Mouse (Mus musculus) midbrain, embryonic 14.5 days (tissue): ENCODE results near the gene Slc39a11. TPM values are rescaled to one million over a fixed set of nuclear protein-coding genes. Genes with fewer than 3 reads are reported as not detected.

Source experiments
- ATAC-seq: fragments of 200-750 bp; cut with Nextera tagmentation; 2 replicates; pipeline ENCODE4 v1.8.0; 2017; ENCODE audit warnings: moderate number of reproducible peaks, moderate library complexity; ENCODE audit not compliant: low FRiP score, low TSS enrichment
- DNase-seq: peaks from one replicate; pipeline ENCODE4 v3.0.0-alpha.2; 2015
- H3K27ac ChIP-seq: fragments of 300-500 bp; sonication (generic); replicated peaks from 2 replicates; pipeline ENCODE4 v1.5.1; 2014; ENCODE audit warnings: mild to moderate bottlenecking, low read depth, low read length, moderate library complexity
- H3K27me3 ChIP-seq: fragments of 300-500 bp; sonication (generic); 2 replicates; pipeline ENCODE4 v1.6.1; 2014; ENCODE audit warnings: low read length, control low read depth, mixed read lengths; ENCODE audit not compliant: control insufficient read depth, insufficient read depth
- H3K36me3 ChIP-seq: fragments of 300-500 bp; sonication (generic); 2 replicates; pipeline ENCODE4 v1.6.1; 2014; ENCODE audit warnings: low read length, control low read depth; ENCODE audit not compliant: control insufficient read depth, insufficient read depth
- H3K4me1 ChIP-seq: fragments of 300-500 bp; sonication (generic); 2 replicates; pipeline ENCODE4 v1.6.1; 2014; ENCODE audit warnings: mild to moderate bottlenecking, antibody characterized with exemption, low read length, control low read depth; ENCODE audit not compliant: control insufficient read depth, insufficient read depth
- H3K4me2 ChIP-seq: fragments of 300-500 bp; sonication (generic); 2 replicates; pipeline ENCODE4 v1.6.1; 2014; ENCODE audit warnings: mild to moderate bottlenecking, low read length, moderate library complexity
- H3K4me3 ChIP-seq: fragments of 300-500 bp; sonication (generic); replicated peaks from 2 replicates; pipeline ENCODE4 v1.5.1; 2014; ENCODE audit warnings: low read depth, low read length
- H3K9ac ChIP-seq: fragments of 300-500 bp; sonication (generic); replicated peaks from 2 replicates; pipeline ENCODE4 v1.6.1; 2014; ENCODE audit warnings: mild to moderate bottlenecking, low read length, moderate library complexity
- H3K9me3 ChIP-seq: fragments of 300-500 bp; sonication (generic); 2 replicates; pipeline ENCODE4 v1.6.1; 2016; ENCODE audit warnings: low read length, control low read depth, mixed read lengths; ENCODE audit not compliant: control insufficient read depth
- WGBS: fragments of 180-500 bp; shearing (Covaris S2); extraction: QIAGEN DNeasy Blood & Tissue Kit; methylation state at CpG from one replicate; pipeline ENCODE4 v1.1.7; 2014; 5-methylcytosine and 5-hydroxymethylcytosine counted together
- polyA plus RNA-seq: library from polyadenylated mRNA; unstranded; fragments of >200 nt; fragmentation: Nextera tagmentation; extraction: Ambion mirVana; gene quantifications from 2 replicates; pipeline ENCODE4 v1.2.1, GENCODE M21; 2014

The Slc39a11 gene
- polyA plus RNA-seq, 1 experiment from 2014 or later: 31.1 TPM

DNA sequence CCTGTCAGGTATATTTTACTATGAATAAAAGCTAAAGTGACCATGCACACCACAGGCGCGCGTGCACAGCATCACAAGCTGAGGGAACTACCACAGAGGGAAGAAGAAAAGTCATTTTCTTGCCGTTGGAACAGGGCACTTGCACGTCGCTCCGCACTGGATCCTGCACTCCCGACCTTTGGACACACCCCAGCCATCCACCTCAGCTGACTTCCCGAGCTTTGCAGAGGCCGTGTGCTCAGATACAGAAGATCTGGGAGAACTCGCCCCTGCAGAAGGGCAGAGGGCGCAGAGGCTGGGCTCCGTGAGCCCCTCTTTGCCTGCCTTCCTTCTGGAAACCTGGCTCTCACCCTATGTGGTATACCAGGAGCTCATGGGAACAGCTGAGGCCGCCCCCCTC is 359.0 kb downstream of the Slc39a11 start:
- H3K9me3 ChIP-seq: no peaks in the 10 kb centered on the region
- H3K27ac ChIP-seq: no peak overlapping the region
- no peak for DNase-seq
- H3K27me3 ChIP-seq: no peaks in the 10 kb centered on the region
- no peaks in the 10 kb centered on the region for H3K36me3 ChIP-seq
- no peak overlapping the region for H3K4me2 ChIP-seq
- no peaks in the 10 kb centered on the region; the same call in 1 of the 2 replicates for H3K4me1 ChIP-seq
- no peak overlapping the region for H3K9ac ChIP-seq
- 80% methylated on average over 14 of the region's 14 CpGs for WGBS
- ATAC-seq: no peak
- H3K4me3 ChIP-seq: no peak overlapping the region

DNA sequence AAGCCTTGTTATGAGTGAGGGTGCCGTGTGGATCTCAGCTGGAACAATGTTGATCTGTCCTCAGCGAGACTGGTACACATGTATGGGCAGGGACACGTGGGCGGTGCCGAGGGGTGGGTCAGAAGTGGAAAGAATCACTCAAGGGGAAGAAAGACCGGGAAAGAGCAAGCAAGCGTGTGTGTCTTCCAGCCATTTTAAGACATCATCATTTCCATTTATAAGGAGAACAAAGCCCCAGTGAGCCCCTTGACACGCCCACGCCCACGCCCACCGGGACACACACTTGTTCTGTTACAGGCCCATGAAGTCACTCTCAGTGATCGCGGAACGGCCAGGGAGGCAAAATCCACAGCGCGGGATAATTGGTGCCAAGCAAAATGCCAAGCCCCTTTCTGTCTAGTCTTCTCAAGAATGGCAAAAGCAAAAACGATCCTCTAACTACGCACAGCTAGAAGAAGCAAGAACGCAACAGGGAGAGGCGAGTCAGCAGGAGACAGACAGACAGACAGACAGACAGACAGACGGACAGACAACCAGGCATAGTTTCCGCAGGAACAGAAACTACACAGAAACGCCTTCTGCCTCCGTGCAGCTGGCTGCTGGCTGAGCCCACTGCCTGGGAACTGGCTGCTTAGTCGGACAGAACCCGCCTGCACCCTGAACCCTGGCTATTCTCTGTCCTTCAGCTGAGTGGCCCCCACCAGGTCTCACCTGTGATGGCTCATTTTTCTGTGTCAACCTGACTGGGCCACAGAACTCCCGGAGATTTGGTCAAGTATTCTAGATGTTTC is 364.7 kb downstream of the Slc39a11 start:
- Histone ChIP-seq H3K4me2 (peak overlapping the region; percentile 10; the same call in 1 of the 2 replicates), H3K4me3 (no peak overlapping the region), H3K27ac (no peak overlapping the region), H3K4me1 (0 out of 2 replicates have a peak, but pooled peaks cover 7% of the 10 kb centered on the region), H3K9me3 (no peaks in the 10 kb centered on the region), H3K9ac (no peak overlapping the region), H3K27me3 (no peaks in the 10 kb centered on the region), H3K36me3 (no peaks in the 10 kb centered on the region)
- ATAC-seq: no peak
- WGBS: 62% methylated on average over 27 of the region's 27 CpGs
- peak; percentile 26 for DNase-seq

DNA sequence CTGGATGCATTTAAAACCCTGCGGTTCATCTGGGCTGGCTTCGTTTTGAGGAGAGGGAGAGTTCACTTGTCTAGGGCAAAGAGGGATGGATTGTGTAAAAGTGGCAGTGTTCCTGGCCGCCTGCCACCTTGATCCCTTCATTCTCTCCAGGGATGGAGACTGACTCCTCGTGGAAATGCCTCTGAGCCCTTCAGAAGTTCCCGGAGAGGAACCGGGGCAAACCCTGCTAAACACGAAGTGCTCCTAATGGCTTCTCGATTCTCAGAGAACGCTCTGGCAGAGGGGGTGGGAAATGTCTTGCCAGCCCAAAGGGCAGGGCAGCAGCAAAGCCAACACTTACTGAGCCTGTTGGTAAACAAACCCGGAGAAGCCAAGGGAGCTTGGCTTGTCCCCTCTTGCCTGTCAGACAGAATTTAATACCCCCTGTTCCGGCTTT is 366.5 kb downstream of the Slc39a11 start:
- no peak overlapping the region for H3K4me3 ChIP-seq
- peak; percentile 58 for DNase-seq
- 46% methylated on average over 11 of the region's 11 CpGs for WGBS
- H3K36me3 ChIP-seq: no peaks in the 10 kb centered on the region
- no peaks in the 10 kb centered on the region for H3K9me3 ChIP-seq
- H3K27me3 ChIP-seq: no peaks in the 10 kb centered on the region
- H3K4me1 ChIP-seq: 0 out of 2 replicates have a peak, but pooled peaks cover 7% of the 10 kb centered on the region
- H3K9ac ChIP-seq: no peak overlapping the region
- H3K27ac ChIP-seq: no peak overlapping the region
- no peak overlapping the region for H3K4me2 ChIP-seq
- ATAC-seq: no peak

DNA sequence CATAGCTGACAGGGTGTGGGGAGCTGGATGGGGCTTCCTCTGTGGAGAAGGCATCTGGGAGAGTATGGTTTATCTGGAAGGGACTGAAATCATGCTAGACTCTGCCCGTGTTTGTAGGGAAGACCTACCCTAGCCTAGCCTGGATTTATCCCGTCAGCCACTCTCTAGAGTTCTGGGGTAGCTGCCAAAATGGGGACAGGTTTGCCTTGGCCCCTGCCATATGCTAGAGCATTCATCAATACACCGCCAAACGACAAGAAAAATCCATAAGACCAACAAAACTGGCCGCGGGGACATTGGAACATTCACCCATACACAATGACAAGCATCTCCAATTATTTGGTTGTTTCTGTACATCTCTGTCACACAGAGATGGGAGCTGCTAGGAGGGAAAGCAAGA is 371.6 kb downstream of the Slc39a11 start:
- Histone ChIP-seq H3K27ac (no peak overlapping the region), H3K4me3 (no peak overlapping the region)
- WGBS: 90% methylated on average over 6 of the region's 6 CpGs

DNA sequence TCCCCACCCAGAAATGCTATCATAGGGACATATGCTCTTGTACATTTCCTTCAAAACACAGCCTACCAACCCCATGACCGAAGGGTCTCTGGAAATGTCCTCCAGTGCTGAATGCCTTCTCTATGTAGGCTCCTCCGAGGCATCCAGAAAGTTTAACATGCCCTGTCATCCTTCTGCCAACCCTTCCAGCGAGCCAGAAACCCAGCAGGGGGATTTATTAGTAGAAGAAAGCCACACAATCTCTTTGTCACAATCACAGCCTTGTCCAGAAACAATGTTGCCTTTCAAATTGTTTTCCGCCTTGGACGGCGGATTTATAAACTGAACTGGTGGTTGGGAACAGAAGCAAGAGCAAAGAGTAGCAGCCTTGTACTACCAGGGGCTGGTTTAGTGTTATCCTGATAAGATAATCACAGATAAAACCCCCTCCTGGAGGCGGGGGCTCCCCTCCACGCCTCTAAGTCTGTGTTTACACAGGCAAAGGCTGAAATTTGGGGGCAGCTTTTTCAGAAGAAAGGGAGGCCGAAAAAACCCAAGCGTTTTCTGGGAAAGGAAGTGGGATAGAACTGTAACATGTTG is 372.8 kb downstream of the Slc39a11 start:
- Histone ChIP-seq H3K4me3 (no peak overlapping the region), H3K9me3 (no peaks in the 10 kb centered on the region), H3K9ac (no peak overlapping the region), H3K27ac (no peak overlapping the region), H3K27me3 (no peaks in the 10 kb centered on the region), H3K4me1 (no peaks in the 10 kb centered on the region), H3K36me3 (no peaks in the 10 kb centered on the region), H3K4me2 (no peak overlapping the region)
- peak; percentile 56 for DNase-seq
- WGBS: 44% methylated on average over 10 of the region's 10 CpGs
- no peak for ATAC-seq

More for the DNA sequence above, 371.6 kb downstream of the Slc39a11 start:
- no peaks in the 10 kb centered on the region for H3K9me3 ChIP-seq
- H3K9ac ChIP-seq: no peak overlapping the region
- no peaks in the 10 kb centered on the region for H3K27me3 ChIP-seq
- no peak for DNase-seq
- H3K36me3 ChIP-seq: no peaks in the 10 kb centered on the region
- no peak for ATAC-seq
- no peak overlapping the region for H3K4me2 ChIP-seq
- 0 out of 2 replicates have a peak, but pooled peaks cover under 1% of the 10 kb centered on the region for H3K4me1 ChIP-seq

DNA sequence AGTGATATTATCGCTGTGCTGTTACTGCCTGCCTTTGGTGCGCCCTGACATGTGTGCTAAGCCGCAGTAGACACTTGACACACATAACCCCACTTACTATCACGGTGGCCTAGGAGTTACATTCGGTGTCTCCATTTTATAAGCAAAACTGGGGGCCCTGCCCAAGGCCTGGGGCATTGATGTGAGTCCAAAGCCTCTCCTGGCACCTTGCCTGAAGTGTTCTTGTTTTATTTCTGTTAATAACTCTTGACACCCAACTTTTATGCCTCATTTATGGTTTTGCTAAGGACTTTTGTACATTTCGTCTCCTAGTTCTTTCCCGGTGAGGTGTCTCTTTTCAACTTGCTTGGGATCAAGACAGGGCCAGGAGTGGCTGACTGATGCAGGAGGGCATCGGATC is 373.4 kb downstream of the Slc39a11 start:
- DNase-seq: no peak
- ATAC-seq: no peak
- Histone ChIP-seq H3K36me3 (no peaks in the 10 kb centered on the region), H3K4me2 (no peak overlapping the region), H3K27me3 (no peaks in the 10 kb centered on the region), H3K9me3 (no peaks in the 10 kb centered on the region), H3K9ac (no peak overlapping the region), H3K4me3 (no peak overlapping the region), H3K4me1 (no peaks in the 10 kb centered on the region), H3K27ac (no peak overlapping the region)
- 88% methylated on average over 8 of the region's 8 CpGs for WGBS

DNA sequence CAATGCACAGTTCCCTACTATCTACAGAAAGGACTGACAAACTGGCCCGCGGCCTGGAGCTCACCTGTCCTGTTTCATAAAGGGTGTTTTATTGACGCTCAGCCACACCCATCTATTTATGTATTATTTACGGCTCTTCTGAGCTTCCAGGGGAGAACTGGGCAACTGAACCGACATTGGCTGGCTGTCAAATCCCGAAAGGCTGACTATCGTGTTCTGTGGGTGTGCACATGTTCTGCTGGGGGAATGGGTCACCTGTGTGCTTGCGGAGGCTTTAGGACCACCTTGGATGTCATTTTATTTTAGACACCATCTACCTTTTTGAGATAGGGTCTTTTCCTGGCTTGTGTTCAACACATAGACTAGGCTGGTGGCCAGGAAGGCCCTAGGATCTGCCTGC is 375.8 kb downstream of the Slc39a11 start:
- 81% methylated on average over 8 of the region's 8 CpGs for WGBS
- Histone ChIP-seq H3K4me1 (no peaks in the 10 kb centered on the region), H3K36me3 (no peaks in the 10 kb centered on the region), H3K4me2 (no peak overlapping the region), H3K9ac (no peak overlapping the region), H3K9me3 (no peaks in the 10 kb centered on the region), H3K27ac (no peak overlapping the region), H3K4me3 (no peak overlapping the region), H3K27me3 (no peaks in the 10 kb centered on the region)
- no peak for DNase-seq
- no peak for ATAC-seq

DNA sequence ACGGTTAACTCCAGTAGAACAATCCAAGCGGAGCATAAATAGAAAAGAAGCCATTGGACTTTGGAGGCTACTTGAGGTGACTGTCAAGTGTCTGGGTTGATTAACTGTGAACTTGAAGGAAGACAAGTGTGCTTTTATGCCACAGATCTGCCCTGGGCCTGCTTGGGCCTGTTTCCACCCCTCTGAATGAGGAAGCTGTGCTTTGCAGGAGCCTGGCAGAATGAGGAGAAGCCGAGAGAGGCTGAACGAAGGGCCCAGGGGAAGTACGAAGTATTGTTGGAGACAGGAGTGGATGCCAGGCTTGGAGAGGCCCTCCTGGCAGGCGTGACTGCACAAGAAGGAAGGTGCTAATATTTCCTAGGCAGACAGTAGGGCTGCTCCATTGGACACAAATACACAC is 378.0 kb downstream of the Slc39a11 start:
- ATAC-seq (no peak), DNase-seq (no peak)
- H3K27me3 ChIP-seq: no peaks in the 10 kb centered on the region
- WGBS: 81% methylated on average over 6 of the region's 6 CpGs
- H3K4me3 ChIP-seq: no peak overlapping the region
- no peaks in the 10 kb centered on the region for H3K36me3 ChIP-seq
- H3K4me2 ChIP-seq: no peak overlapping the region
- no peak overlapping the region for H3K9ac ChIP-seq
- H3K9me3 ChIP-seq: no peaks in the 10 kb centered on the region
- no peaks in the 10 kb centered on the region for H3K4me1 ChIP-seq
- no peak overlapping the region for H3K27ac ChIP-seq

DNA sequence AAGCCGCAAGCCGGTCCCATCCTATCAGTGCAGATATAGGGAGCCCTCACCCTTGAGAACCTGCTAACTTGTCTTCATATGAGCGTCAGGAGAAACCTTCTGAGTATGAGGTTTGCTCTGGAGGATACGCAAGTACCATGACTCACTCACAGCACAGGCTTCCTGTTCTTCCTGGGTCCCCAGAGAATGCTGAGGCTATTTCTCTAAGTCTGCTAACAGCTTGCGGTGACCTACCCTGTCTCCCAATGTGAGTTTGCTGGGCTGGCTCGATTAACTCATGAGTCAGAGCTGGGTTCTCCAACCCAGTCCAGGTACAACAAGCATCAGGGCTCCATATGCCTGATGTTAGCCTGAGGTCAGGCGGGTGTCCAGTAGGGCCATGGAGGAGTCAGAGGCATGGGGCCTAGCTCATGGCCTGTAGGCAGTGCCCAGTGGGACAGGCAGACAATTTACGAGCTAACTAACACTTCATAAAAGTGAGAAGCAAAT is 381.0 kb downstream of the Slc39a11 start:
- DNase-seq: no peak
- H3K4me3 ChIP-seq: no peak overlapping the region
- H3K36me3 ChIP-seq: no peaks in the 10 kb centered on the region
- no peak overlapping the region for H3K9ac ChIP-seq
- no peaks in the 10 kb centered on the region for H3K27me3 ChIP-seq
- H3K4me2 ChIP-seq: no peak overlapping the region
- no peaks in the 10 kb centered on the region for H3K4me1 ChIP-seq
- WGBS: 96% methylated on average over 8 of the region's 8 CpGs
- no peak overlapping the region for H3K27ac ChIP-seq
- H3K9me3 ChIP-seq: no peaks in the 10 kb centered on the region
- no peak for ATAC-seq
